In genomic region chr11:21239021-21239661, GRCm38 (mm10) we compare ENCODE assay signal across 8 mouse cellular contexts. TPM values are rescaled to one million over a fixed set of nuclear protein-coding genes. Genes with fewer than 3 reads are reported as not detected.
A peak's percentile ranks its signal among the peaks of the same experiment; 100 is the strongest.
DNase-seq lines count a peak whose midpoint lies in the region; ATAC-seq and TF ChIP-seq lines count a peak whose summit lies in the region.

Vps54 (plus strand) TSS chr11:21239281.

- peak within 1 kb of the TSS; percentile 97 for H3K9ac ChIP-seq in heart, embryonic 12.5 days
- H3K9ac ChIP-seq in kidney, embryonic 16.5 days (replicated peaks; ENCODE audit: low read length) = peak within 1 kb of the TSS; percentile 100
- H3K9ac ChIP-seq in liver, embryonic 13.5 days = peak within 1 kb of the TSS; percentile 98
- peak within 1 kb of the TSS; percentile 100 for H3K9ac ChIP-seq in stomach, postnatal 0 days (ENCODE audit: low read length)

- no peaks in the 10 kb centered on the region for H3K27me3 ChIP-seq in heart, embryonic 12.5 days (replicated peaks)
- H3K27me3 ChIP-seq in kidney, embryonic 16.5 days (ENCODE audit: insufficient read depth, low read length) = no peaks in the 10 kb centered on the region
- no peaks in the 10 kb centered on the region for H3K27me3 ChIP-seq in liver, embryonic 13.5 days
- H3K27me3 ChIP-seq in stomach, postnatal 0 days (ENCODE audit: control insufficient read depth, insufficient read depth, low read length) = no peaks in the 10 kb centered on the region

- ATAC-seq in erythroblast, adult 5-6 weeks (replicated peaks; ENCODE audit: low FRiP score, poor library complexity, severe bottlenecking) = peak; percentile 71
- ATAC-seq in heart, embryonic 12.5 days (ENCODE audit: insufficient number of reproducible peaks, low FRiP score) = peak; percentile 85
- peak; percentile 86 for ATAC-seq in kidney, embryonic 16.5 days (ENCODE audit: low FRiP score, low TSS enrichment)
- peak; percentile 88 for ATAC-seq in liver, embryonic 13.5 days (ENCODE audit: low read depth)
- ATAC-seq in stomach, postnatal 0 days (ENCODE audit: low FRiP score, low TSS enrichment) = peak; percentile 82

- 0% methylated on average over 60 of the region's 84 CpGs for WGBS in heart, embryonic 12.5 days
- WGBS in kidney, embryonic 16.5 days = under 1% methylated on average over 50 of the region's 84 CpGs
- WGBS in liver, embryonic 13.5 days (ENCODE audit: insufficient replicate concordance) = 0% methylated on average over 65 of the region's 84 CpGs
- 1% methylated on average over 19 of the region's 84 CpGs for WGBS in stomach, postnatal 0 days

- peak; percentile 63 to 74 for DNase-seq in B cell, adult 2 months
- peak; percentile 63 to 73 for DNase-seq in adrenal gland, postnatal 36 days
- DNase-seq in liver, embryonic 13.5 days = peak; percentile 54
- peak; percentile 30 to 39 for DNase-seq in natural killer cell, adult 2 months (ENCODE audit: low spot score in 2 of 2)
- DNase-seq in stomach, postnatal 0 days (ENCODE audit: low spot score) = peak; percentile 70

- peak within 1 kb of the TSS; percentile 82 for H3K4me3 ChIP-seq in heart, embryonic 12.5 days
- peak within 1 kb of the TSS; percentile 76 for H3K4me3 ChIP-seq in kidney, embryonic 16.5 days (ENCODE audit: low read length)
- peak within 1 kb of the TSS; percentile 93 for H3K4me3 ChIP-seq in liver, embryonic 13.5 days (replicated peaks)
- peak within 1 kb of the TSS; percentile 98 for H3K4me3 ChIP-seq in stomach, postnatal 0 days (ENCODE audit: low read depth, low read length)

- no peak for TF ChIP-seq EP300 in stomach, postnatal 0 days (optimal IDR thresholded peaks at IDR 0.05)

- peaks cover 6% of the 10 kb centered on the region for H3K4me1 ChIP-seq in heart, embryonic 12.5 days (replicated peaks)
- peaks cover 10% of the 10 kb centered on the region for H3K4me1 ChIP-seq in kidney, embryonic 16.5 days (ENCODE audit: insufficient read depth, low read length)
- peaks cover 19% of the 10 kb centered on the region for H3K4me1 ChIP-seq in liver, embryonic 13.5 days (replicated peaks)
- no peaks in the 10 kb centered on the region for H3K4me1 ChIP-seq in stomach, postnatal 0 days (replicated peaks; ENCODE audit: control insufficient read depth, insufficient read depth)

- H3K4me2 ChIP-seq in heart, embryonic 12.5 days = peak within 1 kb of the TSS; percentile 73
- peak within 1 kb of the TSS; percentile 62 for H3K4me2 ChIP-seq in kidney, embryonic 16.5 days (replicated peaks; ENCODE audit: low read depth, low read length)
- H3K4me2 ChIP-seq in liver, embryonic 13.5 days = peak within 1 kb of the TSS; percentile 82
- H3K4me2 ChIP-seq in stomach, postnatal 0 days (replicated peaks; ENCODE audit: low read depth) = peak within 1 kb of the TSS; percentile 80

- H3K36me3 ChIP-seq in heart, embryonic 12.5 days = no peaks in the 10 kb centered on the region
- no peaks in the 10 kb centered on the region for H3K36me3 ChIP-seq in kidney, embryonic 16.5 days (ENCODE audit: insufficient read depth, low read length)
- no peaks in the 10 kb centered on the region for H3K36me3 ChIP-seq in liver, embryonic 13.5 days
- H3K36me3 ChIP-seq in stomach, postnatal 0 days (ENCODE audit: control insufficient read depth, insufficient read depth, low read length) = no peaks in the 10 kb centered on the region

- H3K9me3 ChIP-seq in heart, embryonic 12.5 days (replicated peaks) = no peaks in the 10 kb centered on the region
- H3K9me3 ChIP-seq in kidney, embryonic 16.5 days (ENCODE audit: low read length) = no peaks in the 10 kb centered on the region
- H3K9me3 ChIP-seq in liver, embryonic 13.5 days (replicated peaks) = no peaks in the 10 kb centered on the region
- H3K9me3 ChIP-seq in stomach, postnatal 0 days (ENCODE audit: control insufficient read depth, low read length) = no peaks in the 10 kb centered on the region

- peak within 1 kb of the TSS; percentile 95 for H3K27ac ChIP-seq in heart, embryonic 12.5 days (ENCODE audit: poor library complexity, severe bottlenecking)
- peak within 1 kb of the TSS; percentile 96 for H3K27ac ChIP-seq in kidney, embryonic 16.5 days (ENCODE audit: low read length)
- H3K27ac ChIP-seq in liver, embryonic 13.5 days = peak within 1 kb of the TSS; percentile 89
- peak within 1 kb of the TSS; percentile 98 for H3K27ac ChIP-seq in stomach, postnatal 0 days (replicated peaks)

- TF ChIP-seq CTCF in stomach, postnatal 0 days (IDR thresholded peaks at IDR 0.05; ENCODE audit: low read depth) = no peak

RNA-seq across cellular contexts. Expression of gene Vps54, which starts in this region (rescaled TPM):
- total RNA-seq in adrenal gland, postnatal 36 days (2021) = 10 to 100 TPM; 30.9 to 35.4 TPM
- total RNA-seq in erythroblast, adult 5-6 weeks (2015; ENCODE audit: low replicate concordance) = 18.0 and 22.7 TPM in 2 replicates
- total RNA-seq in erythroblast, adult 5-6 weeks (2017; ENCODE audit: low replicate concordance) = 19.5 and 23.4 TPM in 2 replicates
- polyA plus RNA-seq in heart, embryonic 12.5 days (2016; fragmentation: Nextera tagmentation; extraction: Ambion mirVana) = 14.7 and 15.0 TPM in 2 replicates
- polyA plus RNA-seq in kidney, embryonic 16.5 days (2015; fragmentation: Nextera tagmentation; extraction: Ambion mirVana) = 11.1 and 14.1 TPM in 2 replicates
- 3.8 and 4.5 TPM in 2 replicates for polyA plus RNA-seq in liver, embryonic 13.5 days (2015; fragmentation: Nextera tagmentation; extraction: Ambion mirVana)
- 6.7 and 8.2 TPM in 2 replicates for polyA plus RNA-seq in stomach, postnatal 0 days (2015; fragmentation: Nextera tagmentation; extraction: Ambion mirVana)

Comparison
In these comparisons a context has a peak if more than half of its experiments do, and no peak if none do; other contexts are left out.
1. Peak in every context shown above with its lines: DNase-seq, ATAC-seq, H3K4me3 ChIP-seq and H3K27ac ChIP-seq.